Mouse (Mus musculus) fat pad, adult 2 months (tissue): ENCODE data around the gene Actn4.
"Not testable (repeated sequence)": the region's sequence is repeated elsewhere in the genome, so short reads cannot be mapped to it uniquely, and the experiment has no call there.

ENCODE experiments used
- DNase-seq: peaks from one replicate; pipeline ENCODE4 v3.0.0-alpha.2; 2011; ENCODE audit warnings: low read depth, low spot score; ENCODE audit errors: extremely low read depth

Gene Actn4

GRCm38 (mm10) chr7:28971029-28971428 lies 8.9 kb upstream of the Actn4 start:
- DNase-seq = no peak

GRCm38 (mm10) chr7:28969672-28970394 lies 7.7 kb upstream of the Actn4 start:
- DNase-seq = no peak

- DNase-seq = no peak
Observed at GRCm38 (mm10) chr7:28969271-28969670, 7.1 kb upstream of the Actn4 start.

- DNase-seq = not testable (repeated sequence)
Observed at GRCm38 (mm10) chr7:28968120-28968519, 6.0 kb upstream of the Actn4 start.

- no peak for DNase-seq
Observed at GRCm38 (mm10) chr7:28966751-28967505, 4.8 kb upstream of the Actn4 start.

GRCm38 (mm10) chr7:28966181-28966580 lies 4.0 kb upstream of the Actn4 start:
- no peak for DNase-seq

- DNase-seq = no peak
Observed at GRCm38 (mm10) chr7:28965346-28965840, 3.3 kb upstream of the Actn4 start.

- no peak for DNase-seq
Observed at GRCm38 (mm10) chr7:28963399-28963923, 1.3 kb upstream of the Actn4 start.

GRCm38 (mm10) chr7:28961584-28961926 lies 585 bp downstream of the Actn4 start:
- DNase-seq = no peak

GRCm38 (mm10) chr7:28960354-28961046 lies 1.6 kb downstream of the Actn4 start:
- no peak for DNase-seq

- no peak for DNase-seq
Observed at GRCm38 (mm10) chr7:28959505-28960045, 2.6 kb downstream of the Actn4 start.

- no peak for DNase-seq
Observed at GRCm38 (mm10) chr7:28958770-28959169, 3.4 kb downstream of the Actn4 start.

- no peak for DNase-seq
Observed at GRCm38 (mm10) chr7:28957997-28958725, 4.0 kb downstream of the Actn4 start.

GRCm38 (mm10) chr7:28957286-28957685 lies 4.9 kb downstream of the Actn4 start:
- no peak for DNase-seq

GRCm38 (mm10) chr7:28956270-28956669 lies 5.9 kb downstream of the Actn4 start:
- no peak for DNase-seq

GRCm38 (mm10) chr7:28955295-28955897 lies 6.7 kb downstream of the Actn4 start:
- DNase-seq = no peak

- DNase-seq = no peak
Observed at GRCm38 (mm10) chr7:28954773-28955172, 7.4 kb downstream of the Actn4 start.

- no peak for DNase-seq
Observed at GRCm38 (mm10) chr7:28953476-28954376, 8.4 kb downstream of the Actn4 start.

- no peak for DNase-seq
Observed at GRCm38 (mm10) chr7:28952786-28953185, 9.4 kb downstream of the Actn4 start.
